Mouse (Mus musculus) stomach, postnatal 0 days (tissue): Measurements from ENCODE around the gene Lrrc61.

ENCODE experiments used
- CTCF ChIP-seq: IDR thresholded peaks from 2 replicates; pipeline ENCODE4 v1.5.1; 2016; ENCODE audit warnings: antibody characterized with exemption, low read depth, mild to moderate bottlenecking, moderate library complexity
- EP300 ChIP-seq: optimal IDR thresholded peaks from 2 replicates; pipeline ENCODE3; 2016; ENCODE audit warnings: antibody characterized with exemption

DNA sequence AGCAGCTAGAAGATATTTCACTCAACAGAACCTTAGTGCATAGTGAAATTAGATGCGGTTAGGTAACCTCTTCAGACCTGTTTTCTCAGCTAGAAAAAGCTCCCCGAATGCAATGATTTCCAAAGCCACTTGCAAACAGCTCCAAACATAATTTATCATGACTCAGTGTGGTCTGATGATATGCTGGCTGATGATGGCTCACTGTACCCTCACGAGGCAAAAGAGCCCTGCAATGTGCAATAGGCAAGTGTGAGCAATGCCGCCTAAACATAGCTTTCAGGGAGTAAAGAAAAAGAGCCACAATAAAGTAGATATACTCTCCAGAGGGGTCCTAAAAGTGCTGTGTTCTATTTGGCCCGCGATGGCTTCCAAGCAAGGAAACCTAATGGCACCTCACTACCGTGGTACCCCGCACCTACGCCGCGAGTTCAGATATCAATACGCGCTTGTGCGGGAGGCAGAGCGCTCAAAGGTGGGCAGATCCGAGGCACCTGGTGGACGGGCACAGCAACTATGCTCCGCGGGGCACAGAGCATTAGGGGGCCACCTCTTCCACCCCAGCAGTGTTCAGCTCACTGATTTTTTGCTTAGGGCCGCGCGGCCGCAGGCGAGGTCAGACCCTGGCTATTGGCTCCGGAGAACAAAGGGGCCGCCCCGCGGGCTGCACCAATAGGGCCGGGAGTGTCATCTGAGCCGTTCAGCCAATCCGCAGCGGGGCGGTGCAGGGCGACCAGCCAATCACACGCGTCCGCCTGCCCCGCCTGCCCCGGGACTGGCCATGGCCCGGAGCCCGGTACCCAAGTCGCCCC, 46.9 kb downstream of the Lrrc61 start, which contains the start of gene Zfp775:
- TF ChIP-seq CTCF, result no peak
- peak; percentile 63 for TF ChIP-seq EP300
